Mouse (Mus musculus) CH12.LX (cell line): Measurements from ENCODE around the gene Mtmr10. TPM values are rescaled to one million over a fixed set of nuclear protein-coding genes. Genes with fewer than 3 reads are reported as not detected.

Experiments used
- DNase-seq: peaks from one replicate; pipeline ENCODE4 v3.0.0-alpha.2; 2013; ENCODE audit errors: extremely low read depth
- H3K27ac ChIP-seq: 2 replicates; pipeline ENCODE4 v1.5.1; 2012; ENCODE audit warnings: low read depth, mild to moderate bottlenecking, control low read depth, moderate library complexity; ENCODE audit not compliant: insufficient read depth
- H3K27me3 ChIP-seq: replicated peaks from 2 replicates; pipeline ENCODE3; 2012; ENCODE audit warnings: inconsistent platforms
- H3K36me3 ChIP-seq, 2 experiments: replicated peaks in 1 of 2; 2 replicates each; pipeline versions ENCODE3 to v1.6.1; 2012; ENCODE audit warnings: inconsistent platforms in 1 of 2, low read length in 1 of 2, mild to moderate bottlenecking in 1 of 2, mixed read lengths in 1 of 2, moderate library complexity in 1 of 2; ENCODE audit not compliant: control insufficient read depth in 1 of 2, insufficient read depth in 1 of 2
- H3K4me1 ChIP-seq, 2 experiments: 2 replicates each; pipeline ENCODE4 v1.6.1; 2012; ENCODE audit warnings: inconsistent platforms in 1 of 2, moderate library complexity in 1 of 2; ENCODE audit not compliant: insufficient read depth in 2 of 2, control insufficient read depth in 1 of 2
- H3K4me2 ChIP-seq: 2 replicates; pipeline ENCODE4 v1.6.1; 2012; ENCODE audit warnings: low read depth, mild to moderate bottlenecking, control low read depth; ENCODE audit not compliant: poor library complexity, insufficient read depth, severe bottlenecking
- H3K4me3 ChIP-seq, 3 experiments: fragments of 150-350 bp in 1 of 3; sonication (generic) in 1 of 3; replicated peaks in 1 of 3; 2 replicates each; pipeline versions ENCODE3 to v1.5.1; 2011 to 2012; ENCODE audit warnings: low read depth in 2 of 3, low read length in 2 of 3, mild to moderate bottlenecking in 2 of 3, moderate library complexity in 2 of 3, control low read depth in 1 of 3, improper control_type of control experiment in 1 of 3, inconsistent platforms in 1 of 3, mixed read lengths in 1 of 3; ENCODE audit not compliant: poor library complexity in 1 of 3
- H3K79me2 ChIP-seq: replicated peaks from 2 replicates; pipeline ENCODE4 v1.6.1; 2012; ENCODE audit warnings: mild to moderate bottlenecking, moderate library complexity; ENCODE audit not compliant: control insufficient read depth, poor library complexity, insufficient read depth, severe bottlenecking; ENCODE audit errors: extremely low read depth
- H3K9ac ChIP-seq: 2 replicates; pipeline ENCODE4 v1.6.1; 2012; ENCODE audit warnings: low read depth, mild to moderate bottlenecking, control low read depth, moderate library complexity; ENCODE audit not compliant: insufficient read depth
- H3K9me3 ChIP-seq: replicated peaks from 2 replicates; pipeline ENCODE3; 2012; ENCODE audit warnings: low read length, inconsistent platforms, mixed read lengths
- CHD2 ChIP-seq: IDR thresholded peaks from 2 replicates; pipeline ENCODE4 v1.6.1; 2011; ENCODE audit warnings: low read length, improper control_type of control experiment
- CTCF ChIP-seq, 2 experiments: IDR thresholded peaks in 1 of 2; conservative IDR thresholded peaks in 1 of 2; 2 replicates each; pipeline ENCODE4 v1.5.1; 2011 to 2012; ENCODE audit warnings: low read depth in 2 of 2, low read length in 2 of 2, improper control_type of control experiment in 1 of 2, inconsistent platforms in 1 of 2, mild to moderate bottlenecking in 1 of 2, moderate library complexity in 1 of 2
- E2F4 ChIP-seq: IDR thresholded peaks from 2 replicates; pipeline ENCODE4 v1.6.1; 2011; ENCODE audit warnings: low read depth, low read length, improper control_type of control experiment; ENCODE audit not compliant: insufficient replicate concordance
- EP300 ChIP-seq: IDR thresholded peaks from 2 replicates; pipeline ENCODE4 v1.6.1; 2011; ENCODE audit warnings: low read length, improper control_type of control experiment
- ETS1 ChIP-seq: conservative IDR thresholded peaks from 2 replicates; pipeline ENCODE4 v1.6.1; 2012; ENCODE audit warnings: low read depth, mild to moderate bottlenecking, inconsistent platforms, low read length, improper control_type of control experiment, moderate library complexity
- GABPA ChIP-seq: IDR thresholded peaks from 2 replicates; pipeline ENCODE4 v1.6.1; 2012; ENCODE audit warnings: low read depth, low read length, improper control_type of control experiment, inconsistent platforms; ENCODE audit not compliant: insufficient replicate concordance
- HCFC1 ChIP-seq: IDR thresholded peaks from 2 replicates; pipeline ENCODE4 v1.6.1; 2012; ENCODE audit warnings: low read depth, mild to moderate bottlenecking, inconsistent platforms, low read length, improper control_type of control experiment
- JUN ChIP-seq: IDR thresholded peaks from 2 replicates; pipeline ENCODE4 v1.6.1; 2011; ENCODE audit warnings: low read depth, mild to moderate bottlenecking, low read length, improper control_type of control experiment, moderate library complexity; ENCODE audit not compliant: insufficient read depth
- MEF2A ChIP-seq: IDR thresholded peaks from 2 replicates; pipeline ENCODE4 v1.6.1; 2014; ENCODE audit warnings: low read depth, mild to moderate bottlenecking, inconsistent platforms, low read length, improper control_type of control experiment, borderline replicate concordance
- MYC ChIP-seq: IDR thresholded peaks from 2 replicates; pipeline ENCODE4 v1.6.1; 2011; ENCODE audit warnings: low read depth, mild to moderate bottlenecking, improper control_type of control experiment, low read length
- NELFE ChIP-seq: IDR thresholded peaks from 2 replicates; pipeline ENCODE4 v1.6.1; 2011; ENCODE audit warnings: low read depth, low read length, improper control_type of control experiment
- NRF1 ChIP-seq: IDR thresholded peaks from 2 replicates; pipeline ENCODE4 v1.6.1; 2014; ENCODE audit warnings: low read depth, mild to moderate bottlenecking, inconsistent platforms, low read length, improper control_type of control experiment, moderate library complexity
- PAX5 ChIP-seq: IDR thresholded peaks from 2 replicates; pipeline ENCODE4 v1.6.1; 2012; ENCODE audit warnings: low read length, inconsistent platforms, mixed read lengths
- POLR2A ChIP-seq: IDR thresholded peaks from 2 replicates; pipeline ENCODE4 v1.6.1; 2011; ENCODE audit warnings: low read depth, mild to moderate bottlenecking, improper control_type of control experiment, low read length
- POLR2AphosphoS2 ChIP-seq: IDR thresholded peaks from 2 replicates; pipeline ENCODE4 v1.6.1; 2011; ENCODE audit warnings: low read depth, low read length, improper control_type of control experiment
- RAD21 ChIP-seq: IDR thresholded peaks from 2 replicates; pipeline ENCODE4 v1.6.1; 2011; ENCODE audit warnings: low read depth, mild to moderate bottlenecking, low read length, improper control_type of control experiment, moderate library complexity
- RCOR1 ChIP-seq: conservative IDR thresholded peaks from 2 replicates; pipeline ENCODE4 v1.6.1; 2012; ENCODE audit warnings: low read depth, mild to moderate bottlenecking, inconsistent platforms, low read length, improper control_type of control experiment
- SMC3 ChIP-seq: IDR thresholded peaks from 2 replicates; pipeline ENCODE4 v1.6.1; 2011; ENCODE audit warnings: low read depth, low read length, improper control_type of control experiment
- TCF12 ChIP-seq: IDR thresholded peaks from 2 replicates; pipeline ENCODE4 v1.6.1; 2014; ENCODE audit warnings: low read depth, mild to moderate bottlenecking, inconsistent platforms, low read length, improper control_type of control experiment
- ZMIZ1 ChIP-seq: IDR thresholded peaks from 2 replicates; pipeline ENCODE4 v1.6.1; 2012; ENCODE audit warnings: low read depth, mild to moderate bottlenecking, inconsistent platforms, low read length, improper control_type of control experiment
- dilution Hi-C: fragments of 300-500 bp; cut with MboI; formaldehyde crosslinking; loops from 2 replicates; pipeline ENCODE4 v1.14.3; 2020; ENCODE audit warnings: low sequenced_read_pairs; ENCODE audit not compliant: extremely low pct_unique_long_range_greater_than_20kb, extremely low pct_ligation_motif_present
- in situ Hi-C: fragments of 300-500 bp; cut with MboI; formaldehyde crosslinking; loops from 3 replicates; pipeline ENCODE4 v1.14.3; 2019; ENCODE audit warnings: low sequenced_read_pairs, low pct_ligation_motif_present, low pct_unique_long_range_greater_than_20kb, mixed read lengths
- polyA plus RNA-seq: library from polyadenylated mRNA; unstranded; fragments of >175 nt; gene quantifications from 2 replicates; pipeline ENCODE4 v1.2.1, GENCODE M21; 2012; ENCODE audit warnings: low read depth; ENCODE audit not compliant: insufficient read length
- total RNA-seq, 2 experiments: library from RNA; depleted of rRNA; stranded (reverse); fragments of 300-350 nt in 1 of 2; fragments of >200 nt in 1 of 2; gene quantifications; 2 replicates each; pipeline ENCODE4 v1.2.3; 2012 to 2014

Mtmr10 gene
- total and polyA plus RNA-seq, 3 experiments, result 1.8 to 2.1 (median 2.0) TPM

DNA sequence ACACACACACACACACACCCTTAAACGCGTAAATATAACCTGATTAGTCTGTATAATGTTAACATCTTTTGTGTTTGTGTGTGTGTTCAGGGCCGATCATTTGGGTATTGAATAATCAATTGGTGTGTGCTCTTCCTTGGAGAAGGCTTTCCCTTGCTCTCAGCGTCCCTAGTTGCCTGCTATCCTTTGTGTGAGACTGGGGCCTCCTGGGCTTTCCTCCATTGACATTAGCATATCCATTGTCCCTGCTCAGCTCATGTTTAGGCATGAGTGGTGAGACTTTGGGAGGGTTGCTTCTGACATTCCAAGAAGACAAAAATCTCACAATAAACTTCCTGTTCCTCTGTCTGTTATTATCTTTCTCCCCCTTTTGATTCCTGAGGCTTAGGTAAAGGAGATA lies 15.5 kb upstream of the Mtmr10 start:
- no peak for DNase-seq
- TF ChIP-seq NRF1, result no peak
- Histone ChIP-seq H3K79me2 (no peaks in the 10 kb centered on the region), H3K4me2 (no peak overlapping the region), H3K27ac (no peak overlapping the region), H3K4me1 (no peaks in the 10 kb centered on the region), H3K27me3 (no peaks in the 10 kb centered on the region), H3K36me3 (peaks cover 11 to 29% of the 10 kb centered on the region in 2 experiments), H3K4me3 (no peak overlapping the region), H3K9ac (no peak overlapping the region), H3K9me3 (no peaks in the 10 kb centered on the region)
- in situ Hi-C loops (no loop called here), dilution Hi-C loops (no loop called here)

GRCm38 (mm10) chr7:64275518-64275917 lies 11.9 kb upstream of the Mtmr10 start:
- Histone ChIP-seq H3K4me1 (peaks cover 0 to 6% of the 10 kb centered on the region in 2 experiments; a peak in 1 of 4 replicates), H3K79me2 (no peaks in the 10 kb centered on the region), H3K9ac (no peak overlapping the region), H3K4me3 (no peak overlapping the region), H3K36me3 (peaks cover 0 to under 1% of the 10 kb centered on the region in 2 experiments), H3K4me2 (no peak overlapping the region), H3K27me3 (no peaks in the 10 kb centered on the region), H3K9me3 (no peaks in the 10 kb centered on the region), H3K27ac (no peak overlapping the region)
- TF ChIP-seq POLR2AphosphoS2 (no peak), TCF12 (no peak), ZMIZ1 (no peak), JUN (no peak), MYC (no peak), GABPA (no peak), E2F4 (no peak), RCOR1 (no peak), MEF2A (no peak), PAX5 (no peak), CHD2 (no peak), NELFE (no peak), SMC3 (no peak), HCFC1 (no peak), ETS1 (no peak), CTCF (conservative IDR thresholded peaks at IDR 0.05 in 1 of 2, IDR thresholded peaks at IDR 0.05 in 1 of 2; ENCODE audit: low read depth in 2 of 2, low read length in 2 of 2) (no peak), POLR2A (no peak), RAD21 (no peak), EP300 (no peak)
- no peak for DNase-seq
- dilution Hi-C loops (no loop called here), in situ Hi-C loops (no loop called here)
